Mouse (Mus musculus) adrenal gland, postnatal 36 days (tissue): ENCODE results near the gene Bicral. TPM values are rescaled to one million over a fixed set of nuclear protein-coding genes. Genes with fewer than 3 reads are reported as not detected.

Experiments used
- DNase-seq, 2 experiments: peaks; one replicate each; pipeline ENCODE4 v3.0.0; 2021; ENCODE audit warnings: mixed read lengths in 1 of 2
- total RNA-seq, 2 experiments: library from RNA; stranded (reverse); gene quantifications; 2 replicates each; pipeline ENCODE4 v1.2.3; 2021

Gene Bicral
- total RNA-seq, 2 experiments from 2014 or later = 23.0 to 24.3 TPM

DNA sequence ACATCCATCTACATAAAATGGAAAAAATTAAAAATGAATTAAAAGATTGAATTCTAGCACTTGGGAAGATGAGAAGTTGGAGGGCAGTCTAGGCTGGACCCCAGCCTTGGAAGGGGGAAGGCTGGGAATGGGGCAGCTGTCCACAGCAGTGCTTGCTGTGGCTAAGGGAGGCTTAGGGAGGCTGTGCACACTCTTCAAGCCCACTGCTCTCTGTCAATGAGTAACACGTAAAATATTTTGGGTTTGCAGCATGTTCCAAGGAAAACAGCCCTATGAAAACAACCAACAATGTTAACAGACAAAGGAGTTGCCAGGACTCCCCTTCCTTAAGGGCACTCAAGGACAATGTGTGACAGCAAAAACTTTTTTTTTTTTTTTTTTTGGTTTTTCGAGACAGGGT is 15.3 kb downstream of the Bicral start:
- DNase-seq = no peak

DNA sequence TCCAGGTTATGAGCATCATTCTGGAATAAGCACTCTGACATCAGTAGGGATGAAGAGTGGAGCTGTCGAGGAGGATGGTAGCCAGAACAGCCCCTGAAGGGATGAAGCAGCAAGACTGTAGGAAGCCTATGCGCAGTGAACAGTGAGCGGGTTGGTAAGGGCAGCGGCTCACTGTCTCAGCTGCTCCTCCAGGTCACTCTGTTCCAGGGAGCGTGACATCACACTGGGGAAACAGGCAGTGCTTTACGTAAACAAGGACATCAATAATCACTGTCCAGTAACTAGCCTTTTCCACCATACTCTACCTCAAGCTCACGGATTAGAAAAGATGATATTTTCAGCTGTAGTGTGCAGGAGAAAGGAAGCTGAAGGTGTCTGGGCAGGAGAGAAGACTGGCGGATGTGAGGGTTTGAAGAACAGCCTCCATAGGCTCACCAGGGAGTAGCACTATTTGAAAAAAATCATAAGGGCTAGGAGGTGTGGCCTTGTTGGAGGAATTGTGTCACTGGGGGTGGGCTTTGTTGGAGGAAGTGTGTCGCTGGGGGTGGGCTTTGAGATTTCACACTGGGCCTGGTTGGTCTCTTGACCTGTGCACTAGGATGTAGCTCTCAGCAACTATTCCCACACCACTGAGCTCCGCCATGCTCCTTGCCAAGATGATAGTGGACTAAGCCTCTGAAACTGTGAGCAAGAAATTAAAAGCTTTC is 17.8 kb downstream of the Bicral start:
- DNase-seq = no peak

DNA sequence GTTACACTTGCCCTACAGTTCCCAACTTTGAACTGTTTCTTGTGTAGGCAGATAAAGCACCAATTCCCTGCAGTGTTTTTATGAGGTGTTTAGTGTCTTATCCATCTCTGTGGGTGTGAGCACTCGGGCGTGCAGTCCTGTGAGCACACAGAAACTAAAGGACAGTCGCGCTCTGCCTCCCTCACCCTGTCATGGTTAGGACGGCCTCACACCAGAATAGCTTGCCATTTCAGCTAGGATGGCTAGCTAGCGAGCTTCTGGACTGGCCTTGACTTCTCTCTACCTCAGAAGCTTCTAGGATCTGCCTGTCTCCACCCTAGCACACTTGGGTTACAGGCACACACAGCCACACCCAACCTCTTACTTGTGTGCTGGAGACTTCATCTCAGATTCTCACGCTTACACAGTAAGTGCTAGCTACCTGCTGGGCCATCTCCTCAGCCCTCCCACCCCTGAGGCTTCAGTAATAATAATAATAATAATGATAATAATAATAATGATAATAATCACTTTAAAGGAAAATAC is 19.8 kb downstream of the Bicral start:
- no peak for DNase-seq

DNA sequence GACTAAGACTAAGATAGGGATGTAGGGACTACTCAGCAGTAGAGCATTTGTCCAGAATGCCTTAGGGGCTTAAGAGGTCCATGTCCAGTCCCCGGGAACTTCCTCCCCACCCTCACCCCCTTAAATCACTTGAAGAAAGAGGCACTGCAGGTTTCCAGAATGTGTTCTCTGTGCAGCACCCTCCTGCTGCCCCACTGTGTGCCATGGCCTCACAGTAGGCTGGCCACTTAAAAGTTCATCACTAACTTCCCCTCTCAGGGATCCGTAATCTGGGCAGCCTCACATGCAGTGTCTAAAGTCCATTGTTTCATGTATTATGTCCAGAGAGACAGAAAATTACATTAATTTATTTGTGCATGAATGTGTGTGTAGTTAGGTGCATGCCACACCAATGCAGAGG is 20.4 kb downstream of the Bicral start:
- no peak for DNase-seq

DNA sequence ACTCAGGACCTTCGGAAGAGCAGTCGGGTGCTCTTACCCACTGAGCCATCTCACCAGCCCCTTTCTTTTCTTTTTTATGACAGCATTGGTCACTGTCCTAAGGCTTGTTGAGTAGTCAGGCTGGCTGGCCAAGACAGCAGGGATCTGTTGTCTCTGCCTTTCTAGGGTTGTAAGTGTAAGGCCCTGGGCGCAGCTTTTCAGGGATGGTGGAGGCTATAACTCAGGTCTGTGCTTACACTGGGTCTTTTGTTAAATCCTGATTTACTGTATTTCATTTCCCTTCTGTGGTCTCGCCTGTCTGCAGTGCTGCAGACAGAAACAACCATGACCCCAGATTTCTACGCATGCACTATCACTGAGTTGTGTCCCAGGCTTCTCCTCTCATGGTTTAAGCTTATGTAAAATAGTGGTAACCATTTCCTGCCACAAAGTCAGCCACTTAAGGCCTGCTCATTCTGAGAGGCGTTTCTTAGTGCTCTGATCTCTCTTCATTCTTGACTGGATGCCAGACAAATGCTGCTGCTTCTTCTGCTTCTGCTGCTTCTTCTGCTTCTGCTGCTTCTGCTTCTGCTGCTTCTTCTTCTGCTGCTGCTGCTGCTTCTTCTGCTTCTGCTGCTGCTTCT is 23.1 kb downstream of the Bicral start:
- DNase-seq = no peak

DNA sequence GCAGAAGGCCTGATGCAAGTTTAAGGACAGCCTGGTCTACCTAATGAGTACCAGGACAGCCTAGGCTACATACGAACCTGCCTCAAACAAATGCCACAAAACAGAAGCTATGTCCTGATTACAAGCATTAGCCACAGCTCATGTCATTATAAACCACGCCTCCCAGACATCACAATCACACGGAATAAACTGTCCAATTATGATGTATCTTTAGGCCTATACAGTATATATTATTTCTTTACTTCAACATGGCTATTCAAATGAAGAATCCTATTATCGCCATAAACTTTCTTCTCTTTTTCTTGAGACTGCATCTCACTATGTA is 25.3 kb downstream of the Bicral start:
- DNase-seq = no peak

DNA sequence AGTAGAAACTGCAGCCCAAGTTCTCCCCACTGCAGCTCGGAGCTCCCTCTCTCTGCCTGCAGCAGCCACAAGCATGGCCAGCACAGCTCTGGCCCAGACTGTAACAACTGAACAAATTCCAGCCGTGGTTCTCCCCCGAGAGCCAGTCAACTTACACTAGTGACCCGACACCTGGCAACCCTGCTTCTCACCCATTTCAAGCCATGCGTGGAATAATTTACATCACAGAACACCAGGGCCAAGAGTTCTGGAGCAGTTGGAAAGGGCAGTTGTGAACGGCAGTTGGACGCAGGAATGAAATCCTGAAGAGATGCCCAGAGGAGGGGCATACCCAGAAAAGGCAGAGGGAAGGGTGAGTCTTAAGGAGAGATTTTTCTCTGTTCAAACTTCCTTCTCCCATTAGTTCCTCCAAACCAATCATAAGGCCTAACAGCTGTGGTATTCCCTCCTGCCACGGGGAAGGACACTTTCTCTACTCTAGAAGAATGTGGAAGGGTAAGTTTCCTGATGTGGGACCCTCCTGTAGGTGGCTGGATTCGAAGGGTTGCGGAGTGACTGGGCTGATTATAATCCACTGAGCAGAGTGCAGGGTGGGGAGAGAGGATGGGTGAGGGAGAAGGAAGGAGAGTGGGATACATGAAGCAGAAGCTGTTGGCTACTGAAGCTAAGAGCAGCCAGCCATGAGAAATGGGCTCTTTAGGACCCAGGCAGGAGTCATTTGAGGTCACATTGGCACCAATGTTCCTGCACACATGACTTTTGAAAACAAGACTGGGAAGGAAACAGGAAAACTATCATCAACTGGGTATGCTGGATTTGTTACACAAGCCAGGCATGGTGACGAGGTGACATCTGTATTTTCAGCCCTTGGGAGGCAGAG is 25.9 kb downstream of the Bicral start:
- peak in 1 of 2 experiments; percentile 42 for DNase-seq

DNA sequence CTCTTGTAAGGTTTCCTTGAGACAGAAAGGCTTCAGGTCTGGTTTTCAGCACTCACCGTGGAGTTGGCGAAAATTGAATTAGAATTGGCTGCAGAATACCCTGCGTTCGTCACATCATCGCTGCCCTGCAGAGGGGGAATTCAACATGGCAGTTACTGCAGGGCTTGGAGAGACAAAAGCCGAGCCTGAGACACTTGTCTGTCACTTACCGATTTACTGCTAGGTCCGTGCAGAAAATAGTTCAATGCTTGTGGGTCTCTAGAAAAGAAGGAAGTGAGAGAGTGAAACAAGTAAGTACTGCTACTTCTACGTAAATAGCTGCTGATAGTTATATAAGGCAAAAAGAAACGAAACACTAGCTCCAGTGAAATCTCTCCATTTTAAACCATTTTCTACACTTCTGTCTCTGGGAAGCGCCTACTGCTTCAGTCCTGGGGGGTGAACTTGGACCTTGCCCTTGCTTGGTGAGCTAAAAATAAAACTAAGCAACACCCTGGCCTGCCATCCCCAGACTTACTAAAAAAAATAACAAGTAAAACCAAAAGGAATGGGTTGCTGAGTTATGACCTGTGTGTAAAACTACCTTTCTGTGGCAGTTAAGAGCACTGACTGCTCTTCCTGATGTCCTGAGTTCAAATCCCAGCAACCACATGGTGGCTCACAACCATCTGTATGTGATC is 28.3 kb downstream of the Bicral start:
- DNase-seq = no peak

DNA sequence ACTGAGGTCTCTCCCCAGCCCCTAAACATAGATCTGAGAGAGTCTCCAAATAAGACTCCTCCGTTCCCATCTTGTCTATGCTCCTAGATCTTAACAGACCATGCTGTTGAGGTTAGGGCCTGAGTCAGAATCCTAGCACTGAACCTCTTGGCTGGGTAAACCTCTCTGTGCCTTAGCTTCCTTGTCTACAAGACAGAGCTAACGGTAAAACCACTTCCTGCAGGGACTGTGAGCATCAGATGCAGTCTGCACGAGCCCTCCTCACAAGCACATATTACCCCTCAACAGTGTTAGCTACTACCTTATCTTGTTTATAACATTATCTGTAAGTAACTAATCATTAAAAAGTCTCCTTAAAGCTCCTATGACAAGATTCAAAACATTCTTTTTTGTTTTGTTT is 29.3 kb downstream of the Bicral start:
- DNase-seq = no peak

DNA sequence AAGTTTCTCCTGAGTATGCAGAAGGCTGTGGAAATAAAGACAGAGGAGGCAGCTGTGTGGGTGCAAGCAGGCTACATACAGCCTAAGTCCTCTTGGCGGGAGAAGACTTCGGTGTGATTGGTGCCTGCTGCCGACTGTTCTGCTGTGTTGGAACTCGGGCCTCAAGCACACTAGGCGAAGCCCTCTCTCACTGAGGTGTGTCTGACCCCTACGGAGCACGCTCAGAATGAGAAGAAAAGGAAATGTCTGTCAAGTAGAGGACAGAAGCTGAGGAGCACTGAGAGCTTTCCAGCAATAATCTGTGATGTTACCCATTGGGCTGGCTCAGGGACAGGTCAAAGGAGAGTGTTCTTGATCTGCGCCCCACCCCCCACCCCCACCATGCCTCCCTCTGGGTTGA is 35.2 kb downstream of the Bicral start:
- DNase-seq = no peak

DNA sequence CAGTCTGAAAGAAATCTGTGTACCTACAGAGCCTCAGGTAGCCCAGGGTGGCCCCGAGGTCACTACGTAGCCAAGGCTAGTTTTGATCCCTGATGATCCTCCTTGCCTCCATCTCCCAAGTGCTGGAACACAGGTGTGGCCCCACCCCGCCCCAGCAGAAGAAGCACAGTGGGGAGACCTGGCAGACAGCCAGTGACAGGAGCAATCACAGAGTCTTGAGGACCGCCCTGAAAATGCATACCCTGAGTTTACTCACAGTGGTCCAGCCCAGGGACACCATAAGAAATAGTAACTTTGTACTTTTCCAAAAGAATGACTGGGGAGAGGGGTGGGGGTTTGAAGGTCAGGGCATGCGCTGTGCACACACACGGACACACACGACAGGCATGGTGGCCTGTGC is 37.7 kb downstream of the Bicral start:
- no peak for DNase-seq

DNA sequence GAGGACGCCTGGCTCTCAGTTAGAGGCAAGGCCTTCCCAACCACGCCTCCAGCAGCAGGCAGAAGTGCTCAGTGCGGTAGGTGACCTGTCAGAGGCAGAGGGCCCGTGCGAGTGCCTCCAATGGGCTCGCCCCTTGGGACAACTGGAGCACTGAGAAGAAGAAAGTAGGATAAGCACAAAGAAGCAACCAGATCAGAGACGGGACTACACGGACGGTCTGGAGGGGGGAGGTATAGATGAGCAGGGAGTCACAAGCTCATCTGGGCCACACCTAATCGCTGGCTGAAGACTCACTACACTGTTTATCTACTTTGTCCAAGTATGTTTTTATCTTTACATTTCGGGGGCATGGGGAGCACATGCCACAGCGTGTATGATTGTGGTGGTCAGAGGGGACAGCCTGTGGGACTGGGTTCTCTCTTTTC is 40.5 kb downstream of the Bicral start:
- DNase-seq = no peak

DNA sequence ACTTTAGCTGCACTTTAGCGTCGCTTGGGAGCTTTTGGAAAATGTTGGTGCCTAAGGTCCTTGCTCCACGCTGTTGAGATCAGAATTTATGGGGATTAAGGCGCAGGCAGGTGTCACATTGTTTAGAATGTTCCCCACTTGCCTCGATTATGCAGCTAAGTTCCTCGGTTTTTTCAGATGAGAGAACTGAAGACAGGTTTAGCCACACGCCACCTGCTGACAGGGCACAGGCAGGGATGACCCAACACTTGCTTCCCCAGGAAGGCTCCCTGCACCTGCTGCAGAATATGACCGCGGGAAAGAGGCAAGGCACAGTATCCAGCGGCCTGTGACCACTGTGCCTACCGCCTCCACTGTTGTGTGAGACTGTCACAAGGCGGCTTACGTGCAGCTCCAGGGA is 42.0 kb downstream of the Bicral start:
- no peak for DNase-seq

DNA sequence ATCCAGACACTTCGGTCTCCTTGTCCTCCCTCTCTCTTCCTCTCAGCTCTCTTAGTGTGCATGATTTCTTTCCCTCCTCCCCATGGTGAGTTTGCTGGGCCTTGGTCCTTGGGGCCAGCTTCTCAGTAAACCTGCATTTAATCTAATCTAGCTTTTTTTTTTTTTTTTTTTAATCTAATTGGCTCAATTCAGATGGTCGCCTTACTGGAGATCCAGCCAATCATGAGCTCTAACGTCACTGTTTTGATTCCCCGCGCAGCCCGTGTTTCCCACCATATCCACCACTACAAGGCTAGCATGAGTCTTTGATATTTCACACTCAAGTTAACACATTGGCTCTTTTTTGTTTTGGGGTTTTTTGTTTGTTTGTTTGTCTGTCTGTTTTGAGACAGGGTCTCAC is 43.8 kb downstream of the Bicral start:
- no peak for DNase-seq

DNA sequence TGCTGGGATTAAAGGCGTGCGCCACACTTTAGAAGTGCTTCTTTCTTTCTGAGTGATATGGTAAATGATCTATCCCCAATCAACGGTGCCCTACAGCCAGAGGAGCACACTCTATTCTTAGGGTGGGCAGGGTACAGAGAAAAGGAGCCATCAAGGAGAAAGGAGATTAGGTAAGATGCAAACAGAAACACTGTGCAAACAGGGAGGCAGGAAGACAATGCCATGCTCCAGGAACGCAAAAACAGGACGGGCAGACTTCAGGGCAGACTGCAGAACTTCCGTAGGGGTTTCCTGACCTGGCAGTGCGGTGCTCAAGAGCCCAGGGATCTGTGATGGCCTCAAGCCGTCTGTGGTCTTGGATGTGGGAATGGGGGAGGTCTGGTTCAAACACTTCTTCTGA is 44.6 kb downstream of the Bicral start:
- DNase-seq = no peak

DNA sequence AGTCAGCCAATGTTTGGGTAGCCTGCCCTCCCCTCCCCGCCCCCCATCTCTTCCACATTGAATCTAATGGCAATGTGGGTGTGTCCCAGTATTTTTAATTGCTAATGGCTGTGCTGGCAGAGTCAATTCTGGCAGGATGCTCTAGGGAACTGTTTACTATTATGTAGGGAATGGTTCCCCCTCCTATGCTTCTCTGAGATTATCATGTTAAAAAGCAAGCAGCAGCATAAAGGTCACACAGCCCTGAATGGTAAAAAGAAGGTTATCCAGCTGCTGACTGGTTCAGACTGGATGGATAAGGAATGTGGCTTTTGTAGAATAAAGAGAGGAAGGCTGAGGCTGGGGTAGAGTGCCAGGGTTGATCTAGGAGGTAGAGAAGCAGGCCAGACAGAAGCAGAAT is 45.8 kb downstream of the Bicral start:
- no peak for DNase-seq

DNA sequence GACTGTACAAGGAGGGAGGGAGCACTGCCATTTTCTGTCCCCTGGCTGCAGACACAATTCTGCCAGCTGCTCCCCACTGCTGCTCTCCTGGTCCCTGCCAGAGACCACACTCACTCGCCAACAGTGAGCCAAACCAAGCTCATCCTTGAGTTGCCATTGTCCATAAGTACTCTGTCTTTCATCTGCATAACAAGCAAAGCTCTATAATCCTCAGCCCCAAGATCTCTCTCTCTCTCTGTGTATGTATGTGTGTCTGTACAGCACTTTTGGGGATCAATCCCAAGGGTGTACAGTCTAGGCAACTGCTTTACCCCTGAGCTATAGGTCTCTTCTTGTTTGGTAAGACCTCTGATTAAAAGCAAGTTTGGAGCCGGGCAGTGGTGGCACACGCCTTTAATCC is 47.6 kb downstream of the Bicral start:
- no peak for DNase-seq

DNA sequence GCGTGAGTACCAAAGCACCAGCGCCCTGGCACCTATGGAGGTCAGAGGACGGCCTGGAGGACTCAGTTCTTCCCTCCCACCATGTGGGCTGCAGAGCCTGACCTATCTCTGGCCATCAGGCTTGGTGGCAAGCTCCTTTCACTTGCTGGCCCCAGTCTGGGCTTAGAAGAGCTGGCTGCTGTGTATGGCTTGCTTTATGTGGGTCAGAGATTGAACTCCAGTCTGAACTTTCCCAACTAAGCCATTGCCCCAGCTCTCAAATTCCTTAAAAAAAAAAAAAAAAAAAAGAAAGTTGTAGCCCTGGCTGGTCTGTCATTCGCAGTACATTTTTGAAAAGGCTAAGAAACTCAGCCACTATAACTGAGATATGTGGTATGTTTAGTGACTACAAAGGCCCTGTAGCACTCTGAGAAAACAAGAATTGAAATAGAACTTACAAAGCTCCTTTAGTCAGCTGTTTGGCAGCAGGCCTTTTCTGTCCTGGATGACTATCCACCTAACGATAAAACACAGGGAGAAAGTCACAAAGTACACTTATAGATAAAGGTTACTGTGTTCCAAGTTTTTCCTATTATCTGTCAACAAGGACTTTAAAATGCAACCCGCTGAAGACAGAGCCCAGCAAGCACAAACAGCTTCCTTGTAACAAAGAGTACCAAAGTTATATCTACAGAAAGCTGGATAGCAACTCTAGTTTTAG is 49.0 kb downstream of the Bicral start:
- DNase-seq = no peak

DNA sequence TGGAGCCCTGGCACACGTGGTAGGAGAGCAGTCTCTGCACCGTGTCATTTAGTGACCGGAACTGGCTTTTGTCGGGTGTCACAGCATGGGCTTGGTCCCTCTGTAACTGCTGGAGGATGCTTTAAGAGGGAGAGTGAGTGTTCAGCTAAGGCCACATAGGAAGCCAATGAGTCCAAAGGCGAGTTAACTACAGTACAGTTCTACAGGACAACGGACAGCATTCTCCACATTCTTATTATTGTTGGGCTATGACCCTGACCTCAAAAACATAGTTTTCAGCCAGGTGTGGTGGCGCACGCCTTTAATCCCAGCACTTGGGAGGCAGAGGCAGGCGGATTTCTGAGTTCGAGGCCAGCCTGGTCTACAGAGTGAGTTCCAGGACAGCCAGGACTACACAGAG is 49.9 kb downstream of the Bicral start:
- no peak for DNase-seq

DNA sequence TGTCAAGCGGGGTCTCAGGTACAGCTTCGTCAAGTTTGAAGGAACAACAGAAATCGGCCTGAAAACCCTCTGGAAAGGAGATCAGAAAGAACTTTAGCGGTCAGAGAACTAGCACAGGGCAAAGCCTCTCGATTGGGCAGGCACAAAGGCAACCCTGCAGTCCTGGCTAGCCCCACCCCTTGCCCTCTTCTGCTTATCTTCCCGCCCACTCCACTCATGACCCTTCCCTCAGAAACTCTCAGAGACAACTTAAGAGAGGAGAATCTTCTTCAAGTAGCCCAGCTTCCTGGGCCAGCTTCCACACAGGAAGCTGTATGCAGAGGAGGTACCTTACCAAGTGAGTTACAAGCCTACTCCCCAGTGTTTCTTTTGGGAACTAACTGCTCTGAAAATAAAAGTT is 56.5 kb downstream of the Bicral start:
- no peak for DNase-seq

DNA sequence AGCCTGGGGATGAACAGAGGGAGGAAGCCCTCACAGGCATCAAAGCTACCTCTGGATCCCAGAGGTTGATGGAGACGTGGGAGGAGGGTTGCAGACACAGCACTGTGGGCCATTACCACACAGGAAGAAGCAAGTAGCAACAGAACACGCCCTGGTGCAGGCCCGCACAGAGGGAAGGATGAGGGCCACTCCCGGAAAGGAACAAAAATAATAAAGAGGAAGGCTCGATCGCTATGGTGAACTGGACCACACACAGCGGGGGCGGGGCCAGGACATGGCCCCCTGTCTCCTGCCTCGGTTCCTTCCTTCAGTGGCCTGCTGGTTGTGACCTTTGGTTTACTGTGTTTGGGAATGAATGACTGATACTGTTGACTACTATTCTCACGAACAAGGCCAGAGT is 58.6 kb downstream of the Bicral start:
- no peak for DNase-seq

DNA sequence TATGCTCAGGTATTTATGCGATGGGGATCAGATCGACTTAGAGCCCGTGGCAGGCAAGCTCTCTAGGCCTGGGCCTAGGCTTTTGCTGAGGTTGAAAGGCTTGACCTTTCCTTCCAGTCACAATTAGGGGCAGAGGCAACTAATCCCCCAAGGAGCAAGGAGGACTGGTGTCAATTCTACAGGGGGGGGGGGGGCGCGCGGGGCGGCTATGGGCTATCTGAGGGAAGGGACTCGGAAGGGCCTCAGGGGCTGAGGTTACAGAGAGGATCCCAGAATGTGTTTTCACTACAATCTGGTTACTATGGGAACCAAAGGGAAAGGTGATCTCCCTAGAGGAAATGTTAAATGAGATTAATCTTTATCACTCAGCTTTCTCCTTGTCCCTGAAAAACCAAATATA is 60.9 kb downstream of the Bicral start:
- no peak for DNase-seq
